Mouse (Mus musculus) intestine, postnatal 0 days (tissue): Measurements from ENCODE around the gene Taar8a. TPM values are rescaled to one million over a fixed set of nuclear protein-coding genes. Genes with fewer than 3 reads are reported as not detected.
"Not testable (repeated sequence)": the region's sequence is repeated elsewhere in the genome, so short reads cannot be mapped to it uniquely, and the experiment has no call there.

Experiments used
- ATAC-seq: fragments of 200-750 bp; cut with Nextera tagmentation; 2 replicates; pipeline ENCODE4 v1.8.0; 2017; ENCODE audit warnings: mild to moderate bottlenecking, moderate TSS enrichment, moderate library complexity
- H3K27ac ChIP-seq: fragments of 300-500 bp; sonication (generic); 2 replicates; pipeline ENCODE4 v1.5.1; 2014; ENCODE audit warnings: mild to moderate bottlenecking, low read depth, low read length, moderate library complexity
- H3K27me3 ChIP-seq: fragments of 300-500 bp; sonication (generic); replicated peaks from 2 replicates; pipeline ENCODE4 v1.6.1; 2014; ENCODE audit warnings: low read length, mixed read lengths; ENCODE audit not compliant: control insufficient read depth, insufficient read depth
- H3K36me3 ChIP-seq: fragments of 300-500 bp; sonication (generic); 2 replicates; pipeline ENCODE4 v1.6.1; 2014; ENCODE audit warnings: mild to moderate bottlenecking, moderate library complexity; ENCODE audit not compliant: control insufficient read depth, insufficient read depth
- H3K4me1 ChIP-seq: fragments of 300-500 bp; sonication (generic); replicated peaks from 2 replicates; pipeline ENCODE4 v1.6.1; 2014; ENCODE audit warnings: antibody characterized with exemption, low read length, mixed read lengths; ENCODE audit not compliant: control insufficient read depth, insufficient read depth
- H3K4me2 ChIP-seq: fragments of 300-500 bp; sonication (generic); replicated peaks from 2 replicates; pipeline ENCODE4 v1.6.1; 2014; ENCODE audit warnings: low read depth, mild to moderate bottlenecking, moderate library complexity
- H3K4me3 ChIP-seq: fragments of 300-500 bp; sonication (generic); 2 replicates; pipeline ENCODE4 v1.5.1; 2014; ENCODE audit warnings: low read depth, low read length
- H3K9ac ChIP-seq: fragments of 300-500 bp; sonication (generic); 2 replicates; pipeline ENCODE4 v1.6.1; 2014; ENCODE audit warnings: mild to moderate bottlenecking, low read depth, low read length
- H3K9me3 ChIP-seq: fragments of 300-500 bp; sonication (generic); 2 replicates; pipeline ENCODE4 v1.6.1; 2016; ENCODE audit warnings: mixed run types; ENCODE audit not compliant: control insufficient read depth
- CTCF ChIP-seq: sonication (generic); IDR thresholded peaks from 2 replicates; pipeline ENCODE4 v1.5.1; 2016; ENCODE audit warnings: low read depth, mild to moderate bottlenecking, control low read depth, antibody characterized with exemption, moderate library complexity
- WGBS: fragments of 180-500 bp; shearing (Covaris S2); extraction: QIAGEN DNeasy Blood & Tissue Kit; methylation state at CpG from one replicate; pipeline ENCODE4 v1.1.7; 2014; 5-methylcytosine and 5-hydroxymethylcytosine counted together
- polyA plus RNA-seq: library from polyadenylated mRNA; unstranded; fragments of >200 nt; fragmentation: Nextera tagmentation; extraction: Ambion mirVana; gene quantifications from 2 replicates; pipeline ENCODE4 v1.2.1, GENCODE M21; 2015

The Taar8a gene
- not detected in 2 replicates for polyA plus RNA-seq

DNA sequence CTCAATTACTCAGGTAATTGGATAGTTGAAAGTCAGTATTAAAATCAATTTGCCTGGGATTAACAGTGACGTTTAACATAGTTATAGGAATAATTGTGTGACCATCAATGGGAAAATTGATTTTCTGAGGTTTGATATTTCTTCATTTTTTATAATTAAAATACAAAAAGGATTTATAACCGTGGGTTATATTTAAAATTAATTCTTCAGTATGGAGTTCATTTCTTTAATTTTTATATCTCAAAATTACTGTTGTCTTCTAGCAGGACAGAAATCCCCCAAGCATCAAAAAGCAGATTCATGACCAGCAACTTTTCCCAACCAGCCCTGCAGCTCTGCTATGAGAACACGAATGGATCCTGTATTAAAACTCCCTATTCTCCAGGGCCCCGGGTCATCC lies at the start of gene Taar8a:
Gene Taar8a (plus strand): TSS at position 301 of the 400 bp plus-strand sequence.
- not testable (repeated sequence) for H3K4me3 ChIP-seq, H3K36me3 ChIP-seq, H3K4me2 ChIP-seq, H3K27me3 ChIP-seq, ATAC-seq, H3K27ac ChIP-seq, H3K4me1 ChIP-seq, H3K9me3 ChIP-seq, H3K9ac ChIP-seq
- WGBS, result 88% methylated on average over 2 of the region's 4 CpGs

DNA sequence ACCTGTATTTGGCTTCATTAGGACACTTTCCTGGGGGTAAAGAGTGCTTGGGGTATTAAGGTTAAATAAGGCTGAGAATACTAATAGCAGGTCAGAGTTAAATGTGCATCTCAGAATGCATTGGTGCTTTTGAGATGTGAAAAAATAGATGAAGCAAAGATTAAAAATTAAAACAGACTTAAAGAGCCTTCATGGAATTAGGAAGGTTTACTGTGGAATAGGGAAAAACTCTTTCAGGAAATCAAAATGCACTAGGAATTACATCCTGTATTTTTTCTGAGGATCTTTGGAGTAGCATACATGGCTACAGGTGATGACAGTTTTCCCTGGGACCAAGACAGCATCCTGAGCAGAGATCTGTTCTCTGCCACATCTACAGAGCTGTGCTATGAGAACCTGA lies 49.4 kb upstream of the Taar8a start, which contains the start of gene Taar7d:
Gene Taar7d (plus strand): TSS at position 301 of the 400 bp plus-strand sequence.
- ATAC-seq, result no peak
- no peak within 1 kb of the TSS for H3K4me2 ChIP-seq
- TF ChIP-seq CTCF, result no peak

DNA sequence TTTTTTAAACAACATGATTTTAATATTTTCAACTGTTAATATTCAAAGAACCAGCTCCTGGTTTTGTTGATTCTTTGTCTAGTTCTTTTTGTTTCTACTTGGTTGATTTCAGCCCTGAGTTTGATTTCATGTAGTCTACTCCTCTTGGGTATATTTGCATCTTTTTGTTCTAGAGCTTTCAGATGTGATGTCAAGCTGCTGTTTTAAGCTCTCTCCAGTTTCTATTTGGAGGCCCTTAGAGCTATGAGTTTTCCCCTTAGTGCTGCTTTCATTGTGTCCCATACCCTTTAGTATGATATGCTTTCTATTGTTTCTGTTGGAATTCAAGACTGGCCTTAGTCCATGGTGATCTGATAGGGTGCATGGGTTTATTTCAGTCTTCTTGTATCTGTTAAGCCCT lies 45.0 kb upstream of the Taar8a start:
- no peak for TF ChIP-seq CTCF

More for the DNA sequence above, 49.4 kb upstream of the Taar8a start, which contains the start of gene Taar7d:
- no peaks in the 10 kb centered on the region for H3K9me3 ChIP-seq
- H3K9ac ChIP-seq, result no peak within 1 kb of the TSS
- no peak within 1 kb of the TSS for H3K4me3 ChIP-seq
- H3K27ac ChIP-seq, result no peak within 1 kb of the TSS
- H3K27me3 ChIP-seq, result no peaks in the 10 kb centered on the region
- H3K36me3 ChIP-seq, result no peaks in the 10 kb centered on the region
- H3K4me1 ChIP-seq, result no peaks in the 10 kb centered on the region

GRCm38 (mm10) chr10:24037314-24037713 lies 39.0 kb upstream of the Taar8a start, which contains the start of gene Taar7e:
Taar7e (plus strand) TSS chr10:24037614.
- no peaks in the 10 kb centered on the region for H3K4me1 ChIP-seq
- H3K9ac ChIP-seq, result no peak within 1 kb of the TSS
- no peaks in the 10 kb centered on the region for H3K9me3 ChIP-seq
- H3K4me3 ChIP-seq, result no peak within 1 kb of the TSS
- no peak within 1 kb of the TSS for H3K4me2 ChIP-seq
- H3K36me3 ChIP-seq, result no peaks in the 10 kb centered on the region
- 91% methylated on average over 2 of the region's 2 CpGs for WGBS
- no peak within 1 kb of the TSS for H3K27ac ChIP-seq
- H3K27me3 ChIP-seq, result no peaks in the 10 kb centered on the region
- no peak for TF ChIP-seq CTCF
- no peak for ATAC-seq

More for the DNA sequence above, 45.0 kb upstream of the Taar8a start:
- ATAC-seq, result no peak
- H3K27me3 ChIP-seq, result no peaks in the 10 kb centered on the region
- no peaks in the 10 kb centered on the region for H3K9me3 ChIP-seq
- H3K4me1 ChIP-seq, result no peaks in the 10 kb centered on the region
- no peak overlapping the region for H3K4me3 ChIP-seq
- no peak overlapping the region for H3K27ac ChIP-seq
- no peaks in the 10 kb centered on the region for H3K36me3 ChIP-seq
- H3K9ac ChIP-seq, result no peak overlapping the region
- H3K4me2 ChIP-seq, result no peak overlapping the region

DNA sequence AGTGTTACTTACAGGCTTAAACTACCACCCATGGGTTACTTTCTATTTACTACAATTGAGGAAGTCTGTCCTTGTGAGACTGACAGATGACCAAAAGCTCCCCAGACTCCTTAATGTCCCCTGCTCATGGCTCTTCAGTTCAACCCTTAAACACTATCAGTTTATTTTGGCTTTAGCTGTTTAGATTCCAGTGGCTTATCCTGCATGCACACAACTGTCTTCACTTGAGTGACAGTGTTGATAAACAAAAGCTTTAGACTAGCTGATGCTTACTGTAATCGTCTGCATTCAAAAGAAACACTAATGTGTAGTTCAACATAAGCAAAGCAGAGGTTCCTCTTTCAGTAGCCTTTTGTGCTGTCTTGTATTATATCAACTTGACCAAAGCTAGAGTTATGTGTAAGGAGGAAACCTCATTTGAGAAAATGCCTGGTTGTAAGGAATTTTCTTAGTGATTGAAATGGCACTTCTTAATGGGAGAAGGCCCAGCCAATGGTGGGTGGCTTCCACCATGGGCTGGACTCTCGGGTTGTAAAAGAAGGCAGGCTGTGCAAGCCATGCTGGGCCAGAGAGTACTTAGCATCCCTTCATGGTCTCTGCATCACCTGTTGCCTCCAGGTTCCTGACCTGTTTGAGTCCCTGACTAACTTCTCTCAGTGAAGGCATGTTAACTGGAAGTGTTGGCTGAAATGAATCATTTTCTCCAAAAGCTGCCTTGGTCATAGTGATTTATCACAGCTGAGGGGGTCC lies 36.0 kb upstream of the Taar8a start:
- no peaks in the 10 kb centered on the region for H3K9me3 ChIP-seq
- no peaks in the 10 kb centered on the region for H3K27me3 ChIP-seq
- no peak overlapping the region for H3K9ac ChIP-seq
- H3K4me1 ChIP-seq, result no peaks in the 10 kb centered on the region
- WGBS, result 65% methylated on average over 2 of the region's 2 CpGs
- H3K36me3 ChIP-seq, result no peaks in the 10 kb centered on the region
- H3K4me2 ChIP-seq, result no peak overlapping the region
- no peak overlapping the region for H3K27ac ChIP-seq
- no peak for TF ChIP-seq CTCF
- ATAC-seq, result no peak
- no peak overlapping the region for H3K4me3 ChIP-seq

- no peaks in the 10 kb centered on the region for H3K9me3 ChIP-seq
- H3K4me3 ChIP-seq, result no peak within 1 kb of the TSS
- no peak within 1 kb of the TSS for H3K4me2 ChIP-seq
- H3K27ac ChIP-seq, result no peak within 1 kb of the TSS
- no peak for ATAC-seq
- TF ChIP-seq CTCF, result no peak
- H3K27me3 ChIP-seq, result no peaks in the 10 kb centered on the region
- no peaks in the 10 kb centered on the region for H3K36me3 ChIP-seq
- no peak within 1 kb of the TSS for H3K9ac ChIP-seq
- H3K4me1 ChIP-seq, result no peaks in the 10 kb centered on the region
These were observed 27.1 kb upstream of the Taar8a start, which contains the start of gene Taar7f for GRCm38 (mm10) chr10:24049210-24049609. Taar7f (plus strand) TSS chr10:24049510.
